Mouse (Mus musculus) testis, postnatal 14 days (tissue): ENCODE data around the gene Cdt1.
A peak's percentile ranks its signal among the peaks of the same experiment; 100 is the strongest.
"Not testable (repeated sequence)": the region's sequence is repeated elsewhere in the genome, so short reads cannot be mapped to it uniquely, and the experiment has no call there.

ENCODE experiments used
- DNase-seq: peaks from one replicate; pipeline ENCODE4 v3.0.0; 2021; ENCODE audit warnings: low spot score

Cdt1 gene

GRCm38 (mm10) chr8:122550234-122550994 is 17.4 kb upstream of the Cdt1 start:
- no peak for DNase-seq

- no peak for DNase-seq
Observed at GRCm38 (mm10) chr8:122550995-122551264, 16.9 kb upstream of the Cdt1 start.

GRCm38 (mm10) chr8:122551265-122552051 is 16.4 kb upstream of the Cdt1 start, which contains the start of gene Piezo1:
Gene Piezo1 (minus strand): TSS chr8:122551329.
- peak; percentile 84 for DNase-seq

- DNase-seq, result no peak
Observed at GRCm38 (mm10) chr8:122554786-122555185, 13.0 kb upstream of the Cdt1 start.

GRCm38 (mm10) chr8:122556030-122557009 is 11.5 kb upstream of the Cdt1 start:
- DNase-seq, result no peak

GRCm38 (mm10) chr8:122557248-122558038 is 10.4 kb upstream of the Cdt1 start:
- no peak for DNase-seq

GRCm38 (mm10) chr8:122558671-122559349 is 9.0 kb upstream of the Cdt1 start:
- DNase-seq, result no peak

GRCm38 (mm10) chr8:122561199-122561598 is 6.6 kb upstream of the Cdt1 start:
- DNase-seq, result no peak

- peak; percentile 41 for DNase-seq
Observed at GRCm38 (mm10) chr8:122564363-122565352, 3.2 kb upstream of the Cdt1 start.

- DNase-seq, result no peak
Observed at GRCm38 (mm10) chr8:122566766-122567165, 1.0 kb upstream of the Cdt1 start.

- peak; percentile 43 for DNase-seq
Observed at GRCm38 (mm10) chr8:122568109-122568504, 292 bp downstream of the Cdt1 start.

- no peak for DNase-seq
Observed at GRCm38 (mm10) chr8:122568881-122569309, 1.1 kb downstream of the Cdt1 start.

- DNase-seq, result no peak
Observed at GRCm38 (mm10) chr8:122569329-122569728, 1.5 kb downstream of the Cdt1 start.

GRCm38 (mm10) chr8:122569996-122570395 is 2.2 kb downstream of the Cdt1 start:
- no peak for DNase-seq

GRCm38 (mm10) chr8:122571153-122571552 is 3.3 kb downstream of the Cdt1 start:
- no peak for DNase-seq

GRCm38 (mm10) chr8:122571750-122572267 is 4.0 kb downstream of the Cdt1 start:
- no peak for DNase-seq

- no peak for DNase-seq
Observed at GRCm38 (mm10) chr8:122572751-122573150, 4.9 kb downstream of the Cdt1 start.

GRCm38 (mm10) chr8:122573176-122573575 is 5.4 kb downstream of the Cdt1 start:
- DNase-seq, result not testable (repeated sequence)

GRCm38 (mm10) chr8:122573577-122573976 is 5.8 kb downstream of the Cdt1 start:
- no peak for DNase-seq
